Mouse (Mus musculus) regulatory T cell (primary cell): Measurements from ENCODE around the gene Tada2a.

ENCODE experiments used
- in situ Hi-C: fragments of 300-600 bp; cut with MboI, MseI; formaldehyde crosslinking; loops from one replicate; pipeline ENCODE4 v1.15.1; 2025; ENCODE audit warnings: high pct_unique_total_duplicates

Gene Tada2a

GRCm38 (mm10) chr11:84066071-84066481 is 63.3 kb downstream of the Tada2a start:
- in situ Hi-C loops = no loop called here

- in situ Hi-C loops = loop anchor here (5.0 kb wide), 1 partner anchor 64 kb away; the partner anchor contains the start of genes Acaca and Tada2a
These were observed 65.7 kb downstream of the Tada2a start for GRCm38 (mm10) chr11:84063631-84064209.

GRCm38 (mm10) chr11:84062805-84063204 is 66.6 kb downstream of the Tada2a start:
- in situ Hi-C loops = loop anchor here (5.0 kb wide), 1 partner anchor 64 kb away; the partner anchor contains the start of genes Acaca and Tada2a

- in situ Hi-C loops = loop anchor here (5.0 kb wide), 1 partner anchor 65 kb away; the partner anchor contains the start of genes Acaca and Tada2a
These were observed 67.5 kb downstream of the Tada2a start for GRCm38 (mm10) chr11:84061881-84062280.

- in situ Hi-C loops = loop anchor here (5.0 kb wide), 1 partner anchor 67 kb away; the partner anchor contains the start of genes Acaca and Tada2a
These were observed 68.8 kb downstream of the Tada2a start for GRCm38 (mm10) chr11:84060635-84061034.

GRCm38 (mm10) chr11:84059784-84060183 is 69.6 kb downstream of the Tada2a start:
- in situ Hi-C loops = loop anchor here (5.0 kb wide), 1 partner anchor 68 kb away; the partner anchor contains the start of genes Acaca and Tada2a

- in situ Hi-C loops = no loop called here
These were observed 72.0 kb downstream of the Tada2a start for GRCm38 (mm10) chr11:84057418-84057817.

GRCm38 (mm10) chr11:84053524-84054163 is 75.8 kb downstream of the Tada2a start:
- in situ Hi-C loops = no loop called here

GRCm38 (mm10) chr11:84053055-84053454 is 76.3 kb downstream of the Tada2a start:
- in situ Hi-C loops = no loop called here

- in situ Hi-C loops = no loop called here
These were observed 81.0 kb downstream of the Tada2a start for GRCm38 (mm10) chr11:84048411-84048810.

GRCm38 (mm10) chr11:84047270-84047669 is 82.1 kb downstream of the Tada2a start:
- in situ Hi-C loops = no loop called here

- in situ Hi-C loops = no loop called here
These were observed 84.4 kb downstream of the Tada2a start for GRCm38 (mm10) chr11:84044988-84045387.

- in situ Hi-C loops = no loop called here
These were observed 86.3 kb downstream of the Tada2a start for GRCm38 (mm10) chr11:84042808-84043762.

- in situ Hi-C loops = no loop called here
These were observed 88.8 kb downstream of the Tada2a start for GRCm38 (mm10) chr11:84040621-84041020.

- in situ Hi-C loops = no loop called here
These were observed 95.7 kb downstream of the Tada2a start for GRCm38 (mm10) chr11:84033671-84034070.

GRCm38 (mm10) chr11:84032559-84032958 is 96.8 kb downstream of the Tada2a start:
- in situ Hi-C loops = no loop called here

- in situ Hi-C loops = no loop called here
These were observed 97.4 kb downstream of the Tada2a start for GRCm38 (mm10) chr11:84031971-84032370.
